Comparison of ENCODE assay signal across 8 mouse cellular contexts in the genomic region with DNA sequence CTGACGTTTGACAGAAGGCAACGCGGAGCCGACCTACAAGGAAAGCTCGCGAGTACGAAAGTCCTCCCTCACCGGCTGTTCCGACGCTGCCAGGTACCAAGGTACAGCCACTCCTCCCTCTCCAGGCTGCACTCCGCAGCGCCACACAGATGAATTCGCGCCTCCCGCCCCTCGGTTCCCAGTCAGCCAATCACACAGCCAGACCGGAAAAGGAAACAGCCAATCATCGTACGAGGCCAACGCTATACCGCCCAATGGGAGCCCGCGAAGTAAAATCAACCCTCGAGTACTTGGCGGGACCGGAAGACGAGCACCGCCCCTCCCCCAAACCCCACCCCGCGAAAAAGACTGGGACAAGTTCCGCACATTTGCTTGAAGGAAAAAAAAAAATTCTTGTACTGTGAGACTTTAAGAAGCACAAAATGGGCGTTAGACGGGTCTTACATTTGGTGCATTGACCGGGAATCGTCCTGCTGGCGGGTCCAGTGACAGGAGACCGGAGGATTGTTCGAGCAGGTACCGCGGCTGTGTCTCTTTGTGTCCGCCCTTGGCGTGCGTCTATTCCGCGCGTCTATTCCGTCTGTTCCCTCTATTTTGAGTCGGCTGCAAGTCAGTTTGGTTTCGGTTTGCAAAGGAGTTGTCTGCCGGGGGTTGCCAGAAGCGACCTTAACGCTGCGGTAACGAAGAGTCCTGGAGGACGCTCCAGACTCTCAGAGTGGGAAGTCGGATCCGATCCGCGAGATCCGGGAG. TPM values are rescaled to one million over a fixed set of nuclear protein-coding genes. Genes with fewer than 3 reads are reported as not detected.
DNase-seq lines count a peak whose midpoint lies in the region; ATAC-seq lines count a peak whose summit lies in the region.

A gene (minus strand): TSS at position 157 of the 750 bp plus-strand sequence.

- H3K27me3 ChIP-seq in heart, embryonic 10.5 days (ENCODE audit: insufficient read depth, poor library complexity, severe bottlenecking) = no peaks in the 10 kb centered on the region
- no peaks in the 10 kb centered on the region for H3K27me3 ChIP-seq in kidney, embryonic 15.5 days

- H3K4me1 ChIP-seq in heart, embryonic 10.5 days = peaks cover 11% of the 10 kb centered on the region
- peaks cover 19% of the 10 kb centered on the region for H3K4me1 ChIP-seq in kidney, embryonic 15.5 days

- H3K4me2 ChIP-seq in kidney, embryonic 15.5 days = peak within 1 kb of the TSS; percentile 71

- H3K36me3 ChIP-seq in heart, embryonic 10.5 days = peaks cover 51% of the 10 kb centered on the region
- H3K36me3 ChIP-seq in kidney, embryonic 15.5 days = peaks cover 49% of the 10 kb centered on the region

- WGBS in heart, embryonic 10.5 days = under 1% methylated on average over 60 of the region's 60 CpGs
- under 1% methylated on average over 60 of the region's 60 CpGs for WGBS in kidney, embryonic 15.5 days

- peak; percentile 89 to 92 for DNase-seq in B cell, adult 2 months
- peak; percentile 97 for DNase-seq in brain, adult 2 months (ENCODE audit: low read depth, low spot score)
- DNase-seq in heart, embryonic 10.5 days (ENCODE audit: low spot score) = peak; percentile 99
- peak; percentile 95 for DNase-seq in liver
- peak; percentile 93 to 95 for DNase-seq in spleen, postnatal 4 days (ENCODE audit: low spot score in 2 of 2)

- peak within 1 kb of the TSS; percentile 76 for H3K9ac ChIP-seq in kidney, embryonic 15.5 days

- peak within 1 kb of the TSS; percentile 80 for H3K4me3 ChIP-seq in heart, embryonic 10.5 days
- peak within 1 kb of the TSS; percentile 95 for H3K4me3 ChIP-seq in kidney, embryonic 15.5 days (replicated peaks)

- H3K27ac ChIP-seq in heart, embryonic 10.5 days = peak within 1 kb of the TSS; percentile 96
- H3K27ac ChIP-seq in kidney, embryonic 15.5 days = peak within 1 kb of the TSS; percentile 94

- H3K9me3 ChIP-seq in heart, embryonic 10.5 days = no peaks in the 10 kb centered on the region
- H3K9me3 ChIP-seq in kidney, embryonic 15.5 days (replicated peaks) = peaks cover 6% of the 10 kb centered on the region

- peak; percentile 98 for ATAC-seq in erythroblast, adult 5-6 weeks (replicated peaks; ENCODE audit: low FRiP score, poor library complexity, severe bottlenecking)
- peak; percentile 99 for ATAC-seq in kidney, embryonic 15.5 days (replicated peaks; ENCODE audit: low FRiP score)
- ATAC-seq in monocyte, adult 5-6 weeks (replicated peaks; ENCODE audit: insufficient number of reproducible peaks, low FRiP score, low TSS enrichment, poor library complexity, severe bottlenecking) = peak; percentile 100

RNA-seq across cellular contexts. Expression of the gene that starts here (rescaled TPM):
- 2.7 and 5.9 TPM in 2 replicates for total RNA-seq in erythroblast, adult 5-6 weeks (2015; ENCODE audit: low replicate concordance)
- 6.8 and 9.8 TPM in 2 replicates for total RNA-seq in erythroblast, adult 5-6 weeks (2017; ENCODE audit: low replicate concordance)
- 7.5 and 7.7 TPM in 2 replicates for polyA plus RNA-seq in heart, embryonic 10.5 days (2016; fragmentation: Nextera tagmentation; extraction: Ambion mirVana)
- 9.9 and 10.7 TPM in 2 replicates for polyA plus RNA-seq in kidney, embryonic 15.5 days (2015; fragmentation: Nextera tagmentation; extraction: Ambion mirVana)
- total RNA-seq in monocyte, adult 5-6 weeks (2017) = 0.38 to 1.3 TPM (median 1.1 TPM) in 3 replicates

Comparison
In these comparisons a context has a peak if more than half of its experiments do, and no peak if none do; other contexts are left out.
1. Peak in every context shown above with its lines: DNase-seq, ATAC-seq, H3K4me3 ChIP-seq and H3K27ac ChIP-seq.